Mouse (Mus musculus): Measurements from ENCODE around the gene Katnb1.

Gene Katnb1

GRCm38 (mm10) chr8:95141469-95142074 is 60.6 kb downstream of the Katnb1 start:
- no peak for DNase-seq

- DNase-seq = peak; percentile 78
These were observed 61.3 kb downstream of the Katnb1 start for GRCm38 (mm10) chr8:95142075-95142831.

- peak; percentile 55 for DNase-seq
These were observed 62.2 kb downstream of the Katnb1 start for GRCm38 (mm10) chr8:95142985-95143804.

- no peak for DNase-seq
These were observed 63.0 kb downstream of the Katnb1 start for GRCm38 (mm10) chr8:95143805-95144630.

GRCm38 (mm10) chr8:95144631-95145015 is 63.6 kb downstream of the Katnb1 start:
- no peak for DNase-seq

GRCm38 (mm10) chr8:95146044-95146745 is 65.2 kb downstream of the Katnb1 start:
- DNase-seq = no peak

- DNase-seq = no peak
These were observed 65.9 kb downstream of the Katnb1 start for GRCm38 (mm10) chr8:95146846-95147245.

- no peak for DNase-seq
These were observed 68.4 kb downstream of the Katnb1 start for GRCm38 (mm10) chr8:95149426-95149825.

GRCm38 (mm10) chr8:95150608-95151007 is 69.6 kb downstream of the Katnb1 start:
- DNase-seq = no peak
